Mouse (Mus musculus) stomach, embryonic 16.5 days (tissue): ENCODE results near the gene Gtdc1. TPM values are rescaled to one million over a fixed set of nuclear protein-coding genes. Genes with fewer than 3 reads are reported as not detected.
A peak's percentile ranks its signal among the peaks of the same experiment; 100 is the strongest.

Source experiments
- ATAC-seq: fragments of 200-750 bp; cut with Nextera tagmentation; 2 replicates; pipeline ENCODE4 v1.8.0; 2017; ENCODE audit warnings: moderate number of reproducible peaks, moderate TSS enrichment; ENCODE audit not compliant: insufficient read depth, low FRiP score
- H3K27ac ChIP-seq: fragments of 300-500 bp; sonication (generic); 2 replicates; pipeline ENCODE4 v1.5.1; 2014; ENCODE audit warnings: low read length
- H3K27me3 ChIP-seq: fragments of 300-500 bp; sonication (generic); 2 replicates; pipeline ENCODE4 v1.6.1; 2014; ENCODE audit warnings: low read length, control low read depth, mixed read lengths; ENCODE audit not compliant: control insufficient read depth, insufficient read depth
- H3K36me3 ChIP-seq: fragments of 300-500 bp; sonication (generic); 2 replicates; pipeline ENCODE4 v1.6.1; 2014; ENCODE audit warnings: low read length; ENCODE audit not compliant: control insufficient read depth, insufficient read depth
- H3K4me1 ChIP-seq: fragments of 300-500 bp; sonication (generic); 2 replicates; pipeline ENCODE4 v1.6.1; 2014; ENCODE audit warnings: low read length, control low read depth, mixed read lengths; ENCODE audit not compliant: control insufficient read depth, insufficient read depth
- H3K4me2 ChIP-seq: fragments of 300-500 bp; sonication (generic); 2 replicates; pipeline ENCODE4 v1.6.1; 2014; ENCODE audit warnings: low read depth, low read length, mixed read lengths
- H3K4me3 ChIP-seq: fragments of 300-500 bp; sonication (generic); replicated peaks from 2 replicates; pipeline ENCODE4 v1.5.1; 2014; ENCODE audit warnings: mild to moderate bottlenecking, low read length
- H3K9ac ChIP-seq: fragments of 300-500 bp; sonication (generic); 2 replicates; pipeline ENCODE4 v1.6.1; 2014; ENCODE audit warnings: low read length
- H3K9me3 ChIP-seq: fragments of 300-500 bp; sonication (generic); replicated peaks from 2 replicates; pipeline ENCODE4 v1.6.1; 2016; ENCODE audit warnings: low read length, control low read depth; ENCODE audit not compliant: control insufficient read depth
- WGBS: fragments of 180-500 bp; shearing (Covaris S2); extraction: QIAGEN DNeasy Blood & Tissue Kit; methylation state at CpG from one replicate; pipeline ENCODE4 v1.1.7; 2014; 5-methylcytosine and 5-hydroxymethylcytosine counted together
- polyA plus RNA-seq: library from polyadenylated mRNA; unstranded; fragments of >200 nt; fragmentation: Nextera tagmentation; extraction: Ambion mirVana; gene quantifications from 2 replicates; pipeline ENCODE4 v1.2.1, GENCODE M21; 2015

Gene Gtdc1
- polyA plus RNA-seq, 1 experiment from 2014 or later = 11.3 TPM

- 78% methylated on average over 7 of the region's 7 CpGs for WGBS
- H3K4me2 ChIP-seq = no peak overlapping the region
- no peaks in the 10 kb centered on the region for H3K9me3 ChIP-seq
- no peak overlapping the region for H3K4me3 ChIP-seq
- H3K27me3 ChIP-seq = no peaks in the 10 kb centered on the region
- ATAC-seq = no peak
- no peaks in the 10 kb centered on the region for H3K36me3 ChIP-seq
- peak overlapping the region; percentile 36 for H3K27ac ChIP-seq
- no peaks in the 10 kb centered on the region for H3K4me1 ChIP-seq
- no peak overlapping the region for H3K9ac ChIP-seq
These were observed 358.1 kb downstream of the Gtdc1 start for GRCm38 (mm10) chr2:44569140-44569952.

DNA sequence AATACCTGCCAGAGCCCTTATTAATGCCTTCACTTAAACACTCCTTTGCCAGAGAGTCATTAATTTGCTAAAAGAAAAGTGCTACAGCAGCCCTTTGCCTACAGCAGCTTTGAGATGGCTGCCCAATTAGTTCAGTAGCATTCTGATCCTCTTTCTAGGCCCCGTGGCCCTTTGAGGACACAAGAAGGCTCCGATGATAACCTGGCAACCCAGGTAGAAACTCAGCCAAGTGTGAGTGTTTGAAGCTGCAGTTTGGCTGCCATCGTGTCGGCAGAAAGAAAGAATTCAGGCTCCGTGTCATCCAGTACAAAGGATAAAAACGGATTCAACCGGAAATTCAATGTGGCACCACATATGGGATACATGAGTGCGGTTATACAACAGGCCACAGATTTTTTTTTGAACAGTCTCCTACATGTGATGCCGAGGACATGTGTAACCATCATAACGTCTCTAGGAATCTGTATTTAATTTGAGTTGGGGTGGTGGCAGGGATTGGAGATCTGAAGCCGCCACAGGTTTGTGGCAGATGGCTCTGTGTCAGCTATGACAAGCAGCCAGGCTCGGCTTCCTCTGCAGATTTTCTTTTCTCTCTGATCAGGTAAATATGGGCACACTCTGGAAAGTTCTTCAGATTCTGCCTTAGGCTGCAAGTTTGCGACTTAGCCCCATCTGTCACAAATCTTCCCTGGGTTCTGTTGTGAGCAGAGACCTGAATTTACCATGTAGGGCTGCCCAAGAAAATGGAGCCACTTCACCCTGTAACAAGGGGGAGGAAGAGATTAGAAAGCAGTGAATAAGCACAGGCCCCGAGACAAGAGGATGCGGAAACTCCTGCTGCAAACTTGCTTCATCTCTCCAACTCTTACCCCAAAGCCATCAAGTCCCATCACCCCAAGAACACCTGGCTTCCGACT, 362.4 kb downstream of the Gtdc1 start:
- no peaks in the 10 kb centered on the region for H3K9me3 ChIP-seq
- H3K36me3 ChIP-seq = no peaks in the 10 kb centered on the region
- H3K27ac ChIP-seq = no peak overlapping the region
- no peak overlapping the region for H3K4me2 ChIP-seq
- no peaks in the 10 kb centered on the region for H3K27me3 ChIP-seq
- no peak overlapping the region for H3K9ac ChIP-seq
- H3K4me3 ChIP-seq = no peak overlapping the region
- peaks cover 5% of the 10 kb centered on the region; the same call in 1 of the 2 replicates for H3K4me1 ChIP-seq
- ATAC-seq = no peak
- WGBS = 87% methylated on average over 16 of the region's 16 CpGs

GRCm38 (mm10) chr2:44561789-44562188, 365.7 kb downstream of the Gtdc1 start:
- Histone ChIP-seq H3K4me1 (peaks cover 5% of the 10 kb centered on the region; the same call in 1 of the 2 replicates), H3K4me2 (no peak overlapping the region), H3K27ac (no peak overlapping the region), H3K27me3 (no peaks in the 10 kb centered on the region; the same call in 1 of the 2 replicates), H3K4me3 (no peak overlapping the region), H3K9ac (no peak overlapping the region), H3K36me3 (no peaks in the 10 kb centered on the region), H3K9me3 (no peaks in the 10 kb centered on the region)
- 84% methylated on average over 4 of the region's 4 CpGs for WGBS
- no peak for ATAC-seq

- ATAC-seq = peak; percentile 42; the same call in 1 of the 2 replicates
- WGBS = 36% methylated on average over 6 of the region's 6 CpGs
- H3K4me2 ChIP-seq = peak overlapping the region; percentile 65; the same call in 1 of the 2 replicates
These were observed 368.1 kb downstream of the Gtdc1 start for GRCm38 (mm10) chr2:44559242-44559944.

DNA sequence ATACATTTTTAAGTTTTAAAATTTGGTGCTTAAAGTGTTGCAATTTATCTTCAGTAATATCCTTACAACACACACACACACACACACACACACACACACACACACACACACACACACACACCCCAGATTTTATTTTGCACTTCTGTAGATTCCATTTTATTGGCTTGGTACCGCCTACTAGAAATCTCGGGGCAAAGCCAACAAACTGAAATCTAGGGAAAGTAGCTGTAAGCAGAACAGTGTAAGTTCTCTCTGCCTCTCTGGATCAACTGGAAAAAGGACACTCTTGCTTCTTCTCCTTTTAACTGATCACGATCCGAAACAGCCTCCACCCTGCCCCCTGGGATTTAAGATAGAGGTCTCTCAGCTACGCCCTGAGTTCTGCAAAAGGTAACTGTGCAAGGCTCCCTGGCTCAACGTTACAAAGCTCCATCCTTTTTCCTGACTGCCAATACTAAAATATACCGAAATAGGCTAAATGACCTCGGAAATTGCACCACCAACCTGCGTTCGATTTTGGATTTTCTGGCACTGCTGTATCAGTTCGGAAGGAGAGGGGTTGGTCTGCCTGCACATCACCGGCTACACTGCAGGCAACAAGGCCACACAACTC, 369.7 kb downstream of the Gtdc1 start:
- no peak for ATAC-seq
- Histone ChIP-seq H3K9me3 (no peaks in the 10 kb centered on the region), H3K4me3 (peak overlapping the region; percentile 32), H3K4me2 (peak overlapping the region; percentile 65), H3K9ac (peak overlapping the region; percentile 67), H3K27ac (peak overlapping the region; percentile 88), H3K36me3 (no peaks in the 10 kb centered on the region), H3K4me1 (peaks cover 5% of the 10 kb centered on the region; the same call in 1 of the 2 replicates), H3K27me3 (no peaks in the 10 kb centered on the region; the same call in 1 of the 2 replicates)
- 47% methylated on average over 12 of the region's 12 CpGs for WGBS

More at GRCm38 (mm10) chr2:44559242-44559944, 368.1 kb downstream of the Gtdc1 start:
- Histone ChIP-seq H3K27me3 (no peaks in the 10 kb centered on the region; the same call in 1 of the 2 replicates), H3K36me3 (no peaks in the 10 kb centered on the region), H3K9me3 (no peaks in the 10 kb centered on the region), H3K27ac (peak overlapping the region; percentile 36), H3K4me1 (peaks cover 5% of the 10 kb centered on the region; the same call in 1 of the 2 replicates), H3K4me3 (no peak overlapping the region), H3K9ac (no peak overlapping the region)

GRCm38 (mm10) chr2:44556861-44557592, 370.4 kb downstream of the Gtdc1 start:
- H3K27me3 ChIP-seq = no peaks in the 10 kb centered on the region; the same call in 1 of the 2 replicates
- peak; percentile 31 for ATAC-seq
- H3K4me1 ChIP-seq = peaks cover 5% of the 10 kb centered on the region; the same call in 1 of the 2 replicates
- H3K4me2 ChIP-seq = peak overlapping the region; percentile 65
- H3K9me3 ChIP-seq = no peaks in the 10 kb centered on the region
- WGBS = 3% methylated on average over 42 of the region's 42 CpGs
- H3K27ac ChIP-seq = peak overlapping the region; percentile 88
- peak overlapping the region; percentile 41 for H3K4me3 ChIP-seq
- H3K36me3 ChIP-seq = no peaks in the 10 kb centered on the region
- H3K9ac ChIP-seq = peak overlapping the region; percentile 69

- 45% methylated on average over 3 of the region's 3 CpGs for WGBS
- ATAC-seq = peak; percentile 57; the same call in 1 of the 2 replicates
- H3K27me3 ChIP-seq = no peaks in the 10 kb centered on the region; the same call in 1 of the 2 replicates
These were observed 372.7 kb downstream of the Gtdc1 start for GRCm38 (mm10) chr2:44554716-44555115.

GRCm38 (mm10) chr2:44549311-44549710, 378.1 kb downstream of the Gtdc1 start:
- ATAC-seq = no peak

More at GRCm38 (mm10) chr2:44554716-44555115, 372.7 kb downstream of the Gtdc1 start:
- Histone ChIP-seq H3K9me3 (no peaks in the 10 kb centered on the region), H3K4me3 (no peak overlapping the region), H3K27ac (peak overlapping the region; percentile 64), H3K36me3 (no peaks in the 10 kb centered on the region), H3K4me1 (no peaks in the 10 kb centered on the region), H3K4me2 (no peak overlapping the region), H3K9ac (no peak overlapping the region)

More at GRCm38 (mm10) chr2:44549311-44549710, 378.1 kb downstream of the Gtdc1 start:
- 64% methylated on average over 6 of the region's 6 CpGs for WGBS
- H3K27me3 ChIP-seq = no peaks in the 10 kb centered on the region
- H3K4me2 ChIP-seq = no peak overlapping the region
- H3K36me3 ChIP-seq = no peaks in the 10 kb centered on the region
- H3K9me3 ChIP-seq = no peaks in the 10 kb centered on the region
- no peak overlapping the region for H3K4me3 ChIP-seq
- H3K4me1 ChIP-seq = no peaks in the 10 kb centered on the region
- H3K9ac ChIP-seq = no peak overlapping the region
- H3K27ac ChIP-seq = no peak overlapping the region
